Mouse (Mus musculus) gastrocnemius, postnatal 25 days (tissue): Measurements from ENCODE around the gene Hsd11b1. TPM values are rescaled to one million over a fixed set of nuclear protein-coding genes. Genes with fewer than 3 reads are reported as not detected.
"Not testable (repeated sequence)": the region's sequence is repeated elsewhere in the genome, so short reads cannot be mapped to it uniquely, and the experiment has no call there.

ENCODE experiments used
- DNase-seq: peaks from one replicate; pipeline ENCODE4 v3.0.0; 2022
- total RNA-seq, 2 experiments: library from RNA; stranded (reverse); gene quantifications; 1 replicate in 1 of 2; 2 replicates in 1 of 2; pipeline ENCODE4 v1.2.3; 2021

Gene Hsd11b1
- total RNA-seq, 2 experiments from 2014 or later = 6.3 to 7.9 TPM

DNA sequence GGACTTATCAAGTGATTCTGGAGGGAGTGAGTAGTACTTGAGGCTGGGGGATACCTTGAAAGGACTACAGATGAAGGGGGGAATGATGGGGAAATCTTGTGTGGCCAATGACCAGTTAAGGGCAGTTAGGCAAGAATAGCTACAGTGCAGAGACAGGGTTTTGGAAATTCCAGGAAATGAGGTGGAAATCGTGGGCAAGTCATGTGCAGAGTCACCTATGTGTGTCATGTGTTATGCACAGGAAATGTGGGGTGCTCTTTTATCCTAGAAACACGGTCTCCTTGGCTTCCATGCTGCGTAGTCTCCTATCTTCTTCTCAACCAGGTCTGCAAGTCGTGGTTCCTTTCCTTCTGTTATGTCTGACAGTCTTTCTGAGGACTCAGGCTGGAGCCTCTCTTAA lies 15.6 kb upstream of the Hsd11b1 start:
- no peak for DNase-seq

- peak; percentile 71 for DNase-seq
Measured at GRCm38 (mm10) chr1:193278414-193279045, 14.7 kb upstream of the Hsd11b1 start.

DNA sequence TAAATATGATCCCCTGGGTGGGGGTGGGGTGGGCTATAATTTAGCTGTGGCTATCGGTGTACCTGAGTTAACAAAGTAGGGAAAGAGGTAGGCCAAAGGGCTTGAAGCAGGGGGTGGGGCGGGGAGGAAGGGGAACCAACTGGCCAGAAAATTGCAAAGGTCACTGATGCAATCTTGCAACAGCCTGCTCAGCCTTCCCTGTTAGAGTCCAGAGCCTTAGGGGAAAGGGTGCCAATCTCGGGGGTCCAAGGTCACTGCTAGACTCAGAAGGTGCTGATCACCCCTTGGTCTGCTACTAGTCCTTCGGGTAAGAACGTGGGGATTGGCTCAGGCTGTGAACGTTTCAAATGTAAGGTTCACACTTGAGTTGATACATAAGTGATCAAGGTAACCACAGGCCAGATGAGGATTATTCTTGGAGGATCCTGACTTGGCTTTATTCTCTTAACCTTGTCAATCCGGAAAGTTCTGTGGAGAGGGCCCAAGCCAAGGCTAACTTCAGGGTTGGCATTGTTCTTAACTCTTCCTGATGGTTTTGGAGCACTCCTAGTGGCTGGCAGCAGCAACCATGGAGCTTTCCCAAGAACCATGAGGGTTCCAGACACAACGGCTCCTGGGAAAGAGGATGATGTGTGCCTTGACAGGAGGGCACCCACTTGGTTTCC lies 10.7 kb upstream of the Hsd11b1 start:
- DNase-seq = no peak

GRCm38 (mm10) chr1:193272916-193273601 lies 9.2 kb upstream of the Hsd11b1 start, which contains the start of gene G0s2:
G0s2 (minus strand) TSS chr1:193273217.
- DNase-seq = peak; percentile 86

- peak; percentile 22 for DNase-seq
Measured at GRCm38 (mm10) chr1:193272137-193272915, 8.5 kb upstream of the Hsd11b1 start.

DNA sequence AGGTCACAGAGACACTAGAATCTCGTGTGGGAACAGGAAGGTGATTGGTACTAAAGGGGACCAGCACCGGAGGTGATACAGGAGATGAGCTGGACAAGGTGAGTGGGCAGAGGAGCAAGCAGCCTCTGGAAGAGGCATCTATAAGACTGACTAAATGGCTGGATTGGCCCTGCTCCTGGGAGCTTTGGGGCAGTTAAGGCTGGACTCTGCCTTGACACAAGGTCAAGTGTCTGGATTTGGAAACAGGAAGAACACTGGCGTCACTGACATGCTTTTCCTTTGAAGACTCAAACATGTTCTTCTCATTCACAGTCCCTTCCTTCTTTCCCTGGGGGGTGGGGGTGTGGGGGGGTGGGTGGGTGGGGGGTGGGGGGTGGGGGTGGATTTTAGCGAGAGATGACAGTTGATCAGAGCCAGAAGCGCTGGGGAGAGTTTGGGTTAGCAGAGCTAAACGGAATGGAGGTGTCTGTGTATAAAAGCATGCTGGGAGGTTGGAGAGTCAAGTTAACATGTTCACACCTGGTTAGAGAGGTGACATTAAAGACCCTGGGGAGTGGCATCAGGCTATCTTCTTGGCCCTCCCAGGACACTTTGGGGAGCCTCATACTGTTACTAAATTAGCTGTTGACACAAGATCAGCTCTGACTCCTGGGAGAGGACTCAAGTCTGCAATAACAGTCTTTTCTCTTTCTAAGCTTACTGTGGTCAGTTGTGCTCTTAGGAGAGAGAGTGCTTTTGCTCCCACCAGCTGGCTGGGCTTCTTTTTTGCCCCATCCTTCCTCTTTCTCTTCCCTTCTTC lies 7.3 kb upstream of the Hsd11b1 start:
- DNase-seq = no peak

- no peak for DNase-seq
Measured at GRCm38 (mm10) chr1:193265734-193266133, 1.9 kb upstream of the Hsd11b1 start.

- no peak for DNase-seq
Measured at GRCm38 (mm10) chr1:193263026-193263907, 608 bp downstream of the Hsd11b1 start.

GRCm38 (mm10) chr1:193261897-193262548 lies 1.9 kb downstream of the Hsd11b1 start:
- DNase-seq = peak; percentile 42

GRCm38 (mm10) chr1:193259559-193259958 lies 4.3 kb downstream of the Hsd11b1 start:
- no peak for DNase-seq

GRCm38 (mm10) chr1:193256621-193257098 lies 7.2 kb downstream of the Hsd11b1 start:
- no peak for DNase-seq

DNA sequence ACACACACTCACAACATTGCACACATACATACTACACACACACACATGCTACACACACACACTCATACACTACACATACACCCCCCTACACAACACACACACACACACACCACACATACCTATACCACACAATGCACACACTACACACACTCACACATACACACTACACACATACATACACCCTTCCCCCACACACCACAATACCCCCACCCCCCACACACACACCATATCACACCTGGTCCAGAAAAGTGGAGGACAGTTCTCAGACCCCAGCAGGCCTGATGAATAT lies 7.6 kb downstream of the Hsd11b1 start:
- no peak for DNase-seq

DNA sequence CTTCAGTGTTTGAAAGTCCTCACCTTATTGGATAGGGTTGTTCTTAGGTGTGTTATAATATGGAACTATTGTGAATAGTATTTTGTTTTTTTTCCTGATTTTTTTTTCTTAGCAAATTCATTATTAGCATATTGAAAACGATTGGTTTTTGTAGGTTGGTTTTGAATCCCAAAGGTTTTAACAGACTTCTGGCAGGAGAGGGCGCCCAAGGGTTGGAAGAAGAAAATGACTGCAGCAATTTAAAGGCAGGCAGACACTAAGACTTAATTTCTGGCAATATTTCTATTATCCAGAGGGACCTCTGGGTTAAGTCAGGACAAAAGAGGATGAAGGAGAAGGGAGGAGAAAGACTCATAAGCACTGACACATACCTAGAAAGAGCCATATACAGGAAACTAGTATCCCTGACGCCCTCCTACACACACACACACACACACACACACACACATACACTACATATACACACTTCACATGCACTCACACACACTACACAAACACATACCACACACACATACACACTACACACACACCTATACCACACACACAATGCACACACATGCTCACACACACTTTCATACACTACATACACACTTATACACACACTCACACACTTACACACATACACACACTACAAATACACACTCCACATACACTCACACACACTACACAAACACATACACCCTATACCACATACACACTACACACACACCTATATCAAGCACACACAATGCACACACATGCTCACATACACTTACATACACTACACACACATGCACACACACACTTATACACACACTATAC lies 8.2 kb downstream of the Hsd11b1 start:
- DNase-seq = no peak

DNA sequence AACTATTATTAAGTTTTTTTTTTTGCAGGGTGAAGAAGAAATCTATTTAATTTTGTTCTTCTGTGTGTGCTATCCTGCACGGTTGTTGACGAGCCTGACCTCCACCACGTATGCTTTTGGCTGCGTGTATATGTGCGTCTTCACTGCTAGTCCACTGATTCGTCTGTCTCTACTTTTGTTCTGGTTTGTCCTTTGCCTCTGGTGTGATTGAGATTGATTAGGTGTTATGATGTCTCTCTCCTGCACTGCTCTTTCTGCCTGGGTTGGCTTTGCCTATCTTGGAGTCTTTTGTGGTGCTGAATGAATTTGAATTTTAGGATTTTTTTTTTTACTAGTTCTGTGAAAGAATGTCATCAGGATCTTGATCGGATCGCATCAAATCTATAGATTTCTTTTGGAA lies 8.8 kb downstream of the Hsd11b1 start:
- DNase-seq = no peak

DNA sequence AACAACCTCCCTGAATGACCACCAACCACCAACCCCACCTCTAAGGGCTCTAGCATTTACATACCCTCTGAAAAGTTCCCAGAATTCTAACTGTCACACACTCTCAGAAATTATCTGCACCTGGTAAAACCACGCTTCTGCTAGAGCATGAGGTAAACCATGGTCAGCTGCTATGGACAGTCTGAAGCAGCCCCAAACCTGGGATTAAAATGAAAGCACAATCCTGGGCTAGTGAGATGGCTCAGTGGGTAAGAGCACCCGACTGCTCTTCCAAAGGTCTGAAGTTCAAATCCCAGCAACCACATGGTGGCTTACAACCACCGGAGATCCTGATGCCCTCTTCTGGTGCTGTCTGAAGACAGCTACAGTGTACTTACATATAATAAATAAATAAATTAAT lies 10.0 kb downstream of the Hsd11b1 start:
- not testable (repeated sequence) for DNase-seq

GRCm38 (mm10) chr1:193252616-193253015 lies 11.3 kb downstream of the Hsd11b1 start:
- no peak for DNase-seq

- DNase-seq = no peak
Measured at GRCm38 (mm10) chr1:193251386-193251785, 12.5 kb downstream of the Hsd11b1 start.

GRCm38 (mm10) chr1:193250026-193250425 lies 13.8 kb downstream of the Hsd11b1 start:
- no peak for DNase-seq

DNA sequence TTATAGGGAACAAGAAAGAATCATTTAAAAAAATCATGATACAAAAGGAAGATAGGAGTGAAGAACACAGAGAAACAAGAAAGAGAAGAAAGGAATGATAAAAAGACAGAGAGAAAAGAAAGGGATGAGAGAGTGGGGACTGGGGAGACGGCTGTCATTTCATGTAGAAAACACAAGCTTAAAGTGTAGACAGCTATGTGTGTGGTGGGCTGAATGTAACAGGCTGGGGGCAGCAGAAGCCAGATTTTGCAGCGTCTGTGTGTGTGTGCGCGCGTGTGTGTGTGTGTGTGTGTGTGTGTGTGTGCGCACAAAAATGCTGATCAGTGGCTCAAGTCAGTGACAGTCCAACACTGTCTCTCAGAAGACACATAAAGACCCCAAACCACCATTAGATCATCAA lies 19.6 kb downstream of the Hsd11b1 start:
- no peak for DNase-seq
